Mouse (Mus musculus) heart, postnatal 0 days (tissue): Measurements from ENCODE around the gene 1110002E22Rik.

Experiments
- CTCF ChIP-seq: IDR thresholded peaks from 2 replicates; pipeline ENCODE4 v1.5.1; 2016; ENCODE audit warnings: antibody characterized with exemption, control low read depth, low read depth
- EP300 ChIP-seq: IDR thresholded peaks from 2 replicates; pipeline ENCODE4 v1.6.1; 2016; ENCODE audit warnings: antibody characterized with exemption, low read depth

DNA sequence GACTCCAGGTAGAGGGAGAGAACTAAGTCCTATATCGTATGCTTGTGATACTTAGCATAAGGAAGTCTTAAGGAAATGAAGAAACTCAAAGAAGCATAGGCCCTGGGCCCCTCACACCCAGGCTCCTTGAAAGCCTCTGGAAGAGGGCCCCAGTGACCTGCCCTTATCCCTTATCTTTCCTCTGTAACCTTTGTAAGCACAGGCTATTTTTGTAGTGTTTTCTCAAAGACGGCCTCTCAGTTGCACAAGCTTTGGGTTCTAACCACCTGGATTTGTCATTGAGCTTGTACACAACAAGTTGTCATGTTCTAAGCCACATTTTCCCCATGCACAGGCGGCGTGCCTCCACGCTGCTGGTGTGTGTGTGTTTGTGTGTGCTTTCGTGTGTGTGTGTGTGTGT is 64.3 kb downstream of the 1110002E22Rik start:
- TF ChIP-seq CTCF (no peak), EP300 (no peak)
